Mouse (Mus musculus): ENCODE results near the gene Trpv2.

Trpv2 gene

GRCm38 (mm10) chr11:62573959-62574702 lies at the start of gene Trpv2:
Trpv2 (plus strand) TSS chr11:62574486.
- DNase-seq (ENCODE audit: low spot score): no peak

- DNase-seq (ENCODE audit: low spot score): no peak
Measured at GRCm38 (mm10) chr11:62537089-62537488, 37.2 kb upstream of the Trpv2 start.

GRCm38 (mm10) chr11:62537590-62537989 lies 36.7 kb upstream of the Trpv2 start:
- no peak for DNase-seq (ENCODE audit: low spot score)

- DNase-seq (ENCODE audit: low spot score): peak; percentile 78
Measured at GRCm38 (mm10) chr11:62538321-62539088, 35.8 kb upstream of the Trpv2 start.

GRCm38 (mm10) chr11:62539089-62539890 lies 35.0 kb upstream of the Trpv2 start, which contains the start of gene Cenpv:
Cenpv (minus strand) TSS chr11:62539261.
- DNase-seq (ENCODE audit: low spot score): peak; percentile 75

GRCm38 (mm10) chr11:62540167-62540566 lies 34.1 kb upstream of the Trpv2 start:
- DNase-seq (ENCODE audit: low spot score): no peak

GRCm38 (mm10) chr11:62540969-62541368 lies 33.3 kb upstream of the Trpv2 start:
- DNase-seq (ENCODE audit: low spot score): no peak

GRCm38 (mm10) chr11:62541581-62541980 lies 32.7 kb upstream of the Trpv2 start:
- DNase-seq (ENCODE audit: low spot score): no peak

- no peak for DNase-seq (ENCODE audit: low spot score)
Measured at GRCm38 (mm10) chr11:62543991-62544390, 30.3 kb upstream of the Trpv2 start.

GRCm38 (mm10) chr11:62549782-62550181 lies 24.5 kb upstream of the Trpv2 start:
- DNase-seq (ENCODE audit: low spot score): peak; percentile 55

- peak; percentile 81 for DNase-seq (ENCODE audit: low spot score)
Measured at GRCm38 (mm10) chr11:62550227-62550685, 24.0 kb upstream of the Trpv2 start.

GRCm38 (mm10) chr11:62550727-62551225 lies 23.5 kb upstream of the Trpv2 start, which contains the start of gene Ubb:
Ubb (plus strand) TSS chr11:62551171.
- DNase-seq (ENCODE audit: low spot score): peak; percentile 99

GRCm38 (mm10) chr11:62551226-62552119 lies 22.8 kb upstream of the Trpv2 start:
- peak; percentile 94 for DNase-seq (ENCODE audit: low spot score)

- DNase-seq (ENCODE audit: low spot score): no peak
Measured at GRCm38 (mm10) chr11:62553186-62553585, 21.1 kb upstream of the Trpv2 start.

GRCm38 (mm10) chr11:62553633-62554032 lies 20.7 kb upstream of the Trpv2 start:
- DNase-seq (ENCODE audit: low spot score): no peak

GRCm38 (mm10) chr11:62554163-62554855 lies 20.0 kb upstream of the Trpv2 start:
- no peak for DNase-seq (ENCODE audit: low spot score)

- DNase-seq (ENCODE audit: low spot score): no peak
Measured at GRCm38 (mm10) chr11:62554934-62555517, 19.3 kb upstream of the Trpv2 start.

GRCm38 (mm10) chr11:62555896-62556412 lies 18.3 kb upstream of the Trpv2 start:
- no peak for DNase-seq (ENCODE audit: low spot score)

GRCm38 (mm10) chr11:62557205-62557604 lies 17.1 kb upstream of the Trpv2 start:
- DNase-seq (ENCODE audit: low spot score): peak; percentile 67

GRCm38 (mm10) chr11:62558152-62558551 lies 16.1 kb upstream of the Trpv2 start:
- DNase-seq (ENCODE audit: low spot score): no peak

Data from yolk sac, embryonic 10.5 days (tissue).